Mouse (Mus musculus) hindbrain, embryonic 11.5 days (tissue): Measurements from ENCODE around the gene Gm20388. TPM values are rescaled to one million over a fixed set of nuclear protein-coding genes. Genes with fewer than 3 reads are reported as not detected.

ENCODE experiments used
- ATAC-seq: fragments of 200-750 bp; cut with Nextera tagmentation; 2 replicates; pipeline ENCODE4 v1.8.0; 2017; ENCODE audit warnings: mild to moderate bottlenecking, moderate TSS enrichment, moderate library complexity; ENCODE audit not compliant: low FRiP score
- DNase-seq: peaks from one replicate; pipeline ENCODE4 v3.0.0-alpha.2; 2015; ENCODE audit warnings: low spot score
- H3K27ac ChIP-seq: fragments of 300-500 bp; sonication (generic); 2 replicates; pipeline ENCODE4 v1.5.1; 2014; ENCODE audit warnings: mild to moderate bottlenecking, low read depth, low read length
- H3K27me3 ChIP-seq: fragments of 300-500 bp; sonication (generic); 2 replicates; pipeline ENCODE4 v1.6.1; 2014; ENCODE audit warnings: mild to moderate bottlenecking, low read length, moderate library complexity, mixed read lengths; ENCODE audit not compliant: control insufficient read depth, insufficient read depth
- H3K36me3 ChIP-seq: fragments of 300-500 bp; sonication (generic); 2 replicates; pipeline ENCODE4 v1.6.1; 2014; ENCODE audit warnings: mild to moderate bottlenecking, low read length, moderate library complexity, mixed read lengths; ENCODE audit not compliant: control insufficient read depth, insufficient read depth
- H3K4me1 ChIP-seq: fragments of 300-500 bp; sonication (generic); replicated peaks from 2 replicates; pipeline ENCODE4 v1.6.1; 2014; ENCODE audit warnings: low read length, mixed read lengths; ENCODE audit not compliant: control insufficient read depth, insufficient read depth
- H3K4me2 ChIP-seq: fragments of 300-500 bp; sonication (generic); replicated peaks from 2 replicates; pipeline ENCODE4 v1.6.1; 2014; ENCODE audit warnings: mild to moderate bottlenecking, low read depth, low read length
- H3K4me3 ChIP-seq: fragments of 300-500 bp; sonication (generic); 2 replicates; pipeline ENCODE4 v1.5.1; 2014; ENCODE audit warnings: low read depth, low read length
- H3K9ac ChIP-seq: fragments of 300-500 bp; sonication (generic); 2 replicates; pipeline ENCODE4 v1.6.1; 2014; ENCODE audit warnings: low read depth, low read length
- H3K9me3 ChIP-seq: fragments of 300-500 bp; sonication (generic); 2 replicates; pipeline ENCODE4 v1.6.1; 2016; ENCODE audit warnings: low read length; ENCODE audit not compliant: control insufficient read depth
- WGBS: fragments of 180-500 bp; shearing (Covaris S2); extraction: QIAGEN DNeasy Blood & Tissue Kit; methylation state at CpG from one replicate; pipeline ENCODE4 v1.1.7; 2014; 5-methylcytosine and 5-hydroxymethylcytosine counted together
- polyA plus RNA-seq: library from polyadenylated mRNA; unstranded; fragments of >200 nt; fragmentation: Nextera tagmentation; extraction: Ambion mirVana; gene quantifications from 2 replicates; pipeline ENCODE4 v1.2.1, GENCODE M21; 2014

Gm20388 gene
- polyA plus RNA-seq, 1 experiment from 2014 or later, result 11.8 TPM

- no peak for ATAC-seq
- no peaks in the 10 kb centered on the region for H3K27me3 ChIP-seq
- H3K9me3 ChIP-seq, result no peaks in the 10 kb centered on the region
- H3K4me3 ChIP-seq, result no peak overlapping the region
- peaks cover 3% of the 10 kb centered on the region; the same call in 1 of the 2 replicates for H3K4me1 ChIP-seq
- no peak overlapping the region for H3K27ac ChIP-seq
- no peaks in the 10 kb centered on the region for H3K36me3 ChIP-seq
- H3K4me2 ChIP-seq, result no peak overlapping the region
- H3K9ac ChIP-seq, result no peak overlapping the region
- DNase-seq, result no peak
Observed at GRCm38 (mm10) chr8:120697979-120698272, 787.3 kb downstream of the Gm20388 start.

- 95% methylated on average over 7 of the region's 7 CpGs for WGBS
Observed at GRCm38 (mm10) chr8:120698426-120698825, 787.8 kb downstream of the Gm20388 start.

GRCm38 (mm10) chr8:120699079-120699478 is 788.4 kb downstream of the Gm20388 start:
- Histone ChIP-seq H3K9ac (no peak overlapping the region), H3K4me2 (no peak overlapping the region), H3K36me3 (no peaks in the 10 kb centered on the region), H3K4me3 (no peak overlapping the region), H3K9me3 (no peaks in the 10 kb centered on the region), H3K4me1 (peaks cover 3% of the 10 kb centered on the region; the same call in 1 of the 2 replicates), H3K27ac (no peak overlapping the region), H3K27me3 (no peaks in the 10 kb centered on the region)
- WGBS, result 81% methylated on average over 6 of the region's 6 CpGs
- DNase-seq (no peak), ATAC-seq (no peak)

More at GRCm38 (mm10) chr8:120698426-120698825, 787.8 kb downstream of the Gm20388 start:
- no peak overlapping the region for H3K4me3 ChIP-seq
- H3K27ac ChIP-seq, result no peak overlapping the region
- peaks cover 3% of the 10 kb centered on the region; the same call in 1 of the 2 replicates for H3K4me1 ChIP-seq
- no peaks in the 10 kb centered on the region for H3K36me3 ChIP-seq
- no peaks in the 10 kb centered on the region for H3K27me3 ChIP-seq
- H3K9ac ChIP-seq, result no peak overlapping the region
- ATAC-seq (no peak), DNase-seq (no peak)
- H3K9me3 ChIP-seq, result no peaks in the 10 kb centered on the region
- no peak overlapping the region for H3K4me2 ChIP-seq

GRCm38 (mm10) chr8:120699565-120699964 is 788.9 kb downstream of the Gm20388 start:
- no peak overlapping the region for H3K4me2 ChIP-seq
- no peak overlapping the region for H3K27ac ChIP-seq
- WGBS, result 57% methylated on average over 2 of the region's 2 CpGs
- no peaks in the 10 kb centered on the region for H3K9me3 ChIP-seq
- ATAC-seq (no peak), DNase-seq (no peak)
- no peak overlapping the region for H3K4me3 ChIP-seq
- H3K36me3 ChIP-seq, result no peaks in the 10 kb centered on the region
- peaks cover 3% of the 10 kb centered on the region; the same call in 1 of the 2 replicates for H3K4me1 ChIP-seq
- H3K9ac ChIP-seq, result no peak overlapping the region
- no peaks in the 10 kb centered on the region for H3K27me3 ChIP-seq

GRCm38 (mm10) chr8:120700053-120700452 is 789.4 kb downstream of the Gm20388 start:
- H3K4me2 ChIP-seq, result no peak overlapping the region
- WGBS, result 86% methylated on average over 4 of the region's 4 CpGs
- ATAC-seq (no peak), DNase-seq (no peak)
- H3K9ac ChIP-seq, result no peak overlapping the region
- no peak overlapping the region for H3K27ac ChIP-seq
- H3K9me3 ChIP-seq, result no peaks in the 10 kb centered on the region
- H3K27me3 ChIP-seq, result no peaks in the 10 kb centered on the region
- H3K36me3 ChIP-seq, result no peaks in the 10 kb centered on the region
- H3K4me1 ChIP-seq, result peaks cover 3% of the 10 kb centered on the region; the same call in 1 of the 2 replicates
- no peak overlapping the region for H3K4me3 ChIP-seq

GRCm38 (mm10) chr8:120701758-120702465 is 791.3 kb downstream of the Gm20388 start:
- no peaks in the 10 kb centered on the region for H3K27me3 ChIP-seq

GRCm38 (mm10) chr8:120704203-120704602 is 793.6 kb downstream of the Gm20388 start:
- Histone ChIP-seq H3K36me3 (no peaks in the 10 kb centered on the region), H3K9me3 (no peaks in the 10 kb centered on the region), H3K27me3 (no peaks in the 10 kb centered on the region), H3K4me3 (no peak overlapping the region), H3K27ac (no peak overlapping the region), H3K4me2 (no peak overlapping the region), H3K4me1 (no peaks in the 10 kb centered on the region), H3K9ac (no peak overlapping the region)
- ATAC-seq (no peak), DNase-seq (no peak)
- WGBS, result 65% methylated on average over 9 of the region's 9 CpGs

More at GRCm38 (mm10) chr8:120701758-120702465, 791.3 kb downstream of the Gm20388 start:
- WGBS, result 68% methylated on average over 19 of the region's 19 CpGs
- Histone ChIP-seq H3K4me1 (no peaks in the 10 kb centered on the region), H3K4me2 (no peak overlapping the region), H3K27ac (no peak overlapping the region), H3K9me3 (no peaks in the 10 kb centered on the region), H3K36me3 (no peaks in the 10 kb centered on the region), H3K9ac (no peak overlapping the region), H3K4me3 (no peak overlapping the region)
- DNase-seq, result no peak
- no peak for ATAC-seq

GRCm38 (mm10) chr8:120705163-120705562 is 794.5 kb downstream of the Gm20388 start:
- Histone ChIP-seq H3K9ac (no peak overlapping the region), H3K4me3 (no peak overlapping the region), H3K9me3 (no peaks in the 10 kb centered on the region), H3K4me1 (no peaks in the 10 kb centered on the region), H3K4me2 (no peak overlapping the region), H3K27ac (no peak overlapping the region), H3K36me3 (no peaks in the 10 kb centered on the region), H3K27me3 (no peaks in the 10 kb centered on the region)
- DNase-seq, result no peak
- WGBS, result 82% methylated on average over 15 of the region's 15 CpGs
- no peak for ATAC-seq

- Histone ChIP-seq H3K4me2 (no peak overlapping the region), H3K9ac (no peak overlapping the region), H3K36me3 (no peaks in the 10 kb centered on the region), H3K4me3 (no peak overlapping the region), H3K9me3 (no peaks in the 10 kb centered on the region), H3K4me1 (no peaks in the 10 kb centered on the region), H3K27me3 (no peaks in the 10 kb centered on the region), H3K27ac (no peak overlapping the region)
- no peak for ATAC-seq
- 83% methylated on average over 3 of the region's 3 CpGs for WGBS
- no peak for DNase-seq
Observed at GRCm38 (mm10) chr8:120706193-120706592, 795.6 kb downstream of the Gm20388 start.
